Mouse (Mus musculus): ENCODE measurements at regions not wholly inside any gene's neighbourhood (a gene's known extent, or its start where the extent isn't known, plus 50 kb on each side); places are given as distances from the start of the nearest gene placed in this dataset.
"Not testable (repeated sequence)": the region's sequence is repeated elsewhere in the genome, so short reads cannot be mapped to it uniquely, and the experiment has no call there.

DNA sequence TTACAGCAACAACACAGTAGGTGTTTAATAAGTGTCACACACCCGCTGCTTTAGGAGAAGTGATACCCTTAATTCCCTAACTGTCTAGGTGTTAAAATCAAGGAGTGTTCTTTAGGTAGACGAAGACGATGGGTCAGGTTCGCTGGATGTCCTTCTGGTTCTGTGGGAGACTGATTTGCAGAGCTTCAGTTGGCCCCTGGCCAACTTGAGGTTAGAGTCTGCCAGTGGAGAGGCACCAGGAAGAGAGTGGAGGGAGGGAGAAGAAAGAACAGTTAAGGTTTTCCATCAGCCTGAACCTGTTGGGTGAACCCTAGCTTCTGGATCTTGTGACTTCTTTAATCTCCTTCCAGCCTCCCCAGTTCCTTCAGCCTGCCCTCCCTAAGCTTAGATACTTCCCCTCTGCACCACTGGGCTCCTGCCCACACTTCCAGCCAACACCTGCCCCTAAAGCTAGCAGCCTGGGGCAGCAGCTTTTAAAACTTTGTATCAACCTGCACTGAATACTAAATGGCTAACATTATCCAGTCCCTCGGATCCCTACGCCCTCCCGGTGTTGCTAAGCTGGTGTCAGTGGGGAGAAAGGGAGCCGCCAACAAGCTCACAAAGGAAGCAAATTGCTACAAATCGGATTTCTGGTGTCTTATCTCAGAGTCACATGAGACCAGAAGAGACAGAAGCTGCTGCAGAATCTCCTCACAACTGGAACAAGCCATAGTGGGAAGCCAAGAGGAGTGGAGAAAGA, 62.1 kb upstream of the Adgrl1 start:
- peak; percentile 62 for DNase-seq (ENCODE audit: low spot score)

DNA sequence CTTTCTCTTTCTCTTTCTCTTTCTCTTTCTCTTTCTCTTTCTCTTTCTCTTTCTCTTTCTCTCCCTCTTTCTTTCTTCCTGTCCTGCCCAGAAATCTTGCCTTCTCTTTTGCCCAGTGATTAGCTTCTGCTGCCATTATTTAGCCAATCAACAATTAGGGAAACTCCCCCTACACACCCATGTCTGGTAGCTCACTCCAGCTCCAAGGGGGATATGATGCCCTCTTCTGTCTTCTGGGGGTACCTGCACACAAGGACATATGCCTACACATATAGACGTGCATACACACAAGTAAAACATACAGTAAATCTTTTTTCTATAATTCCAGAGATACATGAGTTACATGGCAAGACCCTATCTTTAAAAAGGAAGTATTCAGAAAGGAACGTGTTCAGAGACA, 70.1 kb upstream of the Adgrl1 start:
- DNase-seq (ENCODE audit: low spot score): no peak

GRCm38 (mm10) chr8:83824925-83825680, 74.8 kb upstream of the Adgrl1 start:
- no peak for DNase-seq (ENCODE audit: low spot score)

DNA sequence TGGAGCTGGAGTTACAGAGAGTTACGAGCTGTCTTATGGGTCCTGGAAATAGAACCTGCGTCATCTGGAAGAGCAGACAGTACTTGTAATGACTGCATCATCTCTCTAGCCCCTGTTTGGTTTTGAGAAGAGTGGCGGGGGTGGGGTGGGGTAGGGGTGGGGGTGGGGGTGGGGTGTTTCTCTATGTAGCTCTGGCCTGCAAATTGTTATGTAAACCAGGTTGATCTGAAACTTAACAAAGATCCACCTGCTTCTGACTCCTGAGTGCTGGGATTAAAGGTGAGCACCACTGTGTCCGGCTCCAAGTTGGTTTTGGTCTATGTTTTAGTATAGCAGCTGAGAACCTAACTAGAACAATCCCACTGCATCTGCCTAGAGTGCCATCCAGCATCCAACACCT, 78.0 kb upstream of the Adgre5 start:
- no peak for DNase-seq (ENCODE audit: low spot score)

- no peak for DNase-seq (ENCODE audit: low spot score)
Measured at GRCm38 (mm10) chr8:83810651-83811050, 69.5 kb upstream of the Adgre5 start.

GRCm38 (mm10) chr8:83805612-83806011, 64.5 kb upstream of the Adgre5 start:
- DNase-seq (ENCODE audit: low spot score): no peak

- not testable (repeated sequence) for DNase-seq (ENCODE audit: low spot score)
Measured at GRCm38 (mm10) chr8:83803312-83803711, 62.2 kb upstream of the Adgre5 start.

GRCm38 (mm10) chr8:83802506-83802905, 61.4 kb upstream of the Adgre5 start:
- no peak for DNase-seq (ENCODE audit: low spot score)

DNA sequence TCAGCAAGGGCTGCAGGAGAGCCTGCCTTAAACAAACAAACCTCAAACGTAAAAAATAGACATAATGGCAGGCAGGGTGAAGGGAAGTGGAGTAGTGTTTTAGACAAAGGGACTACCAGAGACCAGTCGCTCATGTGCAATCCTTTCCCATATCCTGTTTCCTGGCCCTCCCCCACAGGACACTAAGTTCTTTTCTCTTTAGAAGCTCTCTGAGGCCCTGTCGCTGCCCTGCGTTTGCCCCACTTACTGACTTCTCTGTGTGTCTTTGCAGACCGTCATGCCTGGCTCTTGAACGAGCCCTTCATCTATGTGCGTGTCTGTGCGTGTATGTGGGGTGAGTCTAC, 58.5 kb upstream of the Adgre5 start:
- no peak for DNase-seq (ENCODE audit: low spot score)

GRCm38 (mm10) chr8:83798881-83799606, 57.9 kb upstream of the Adgre5 start:
- no peak for DNase-seq (ENCODE audit: low spot score)

DNA sequence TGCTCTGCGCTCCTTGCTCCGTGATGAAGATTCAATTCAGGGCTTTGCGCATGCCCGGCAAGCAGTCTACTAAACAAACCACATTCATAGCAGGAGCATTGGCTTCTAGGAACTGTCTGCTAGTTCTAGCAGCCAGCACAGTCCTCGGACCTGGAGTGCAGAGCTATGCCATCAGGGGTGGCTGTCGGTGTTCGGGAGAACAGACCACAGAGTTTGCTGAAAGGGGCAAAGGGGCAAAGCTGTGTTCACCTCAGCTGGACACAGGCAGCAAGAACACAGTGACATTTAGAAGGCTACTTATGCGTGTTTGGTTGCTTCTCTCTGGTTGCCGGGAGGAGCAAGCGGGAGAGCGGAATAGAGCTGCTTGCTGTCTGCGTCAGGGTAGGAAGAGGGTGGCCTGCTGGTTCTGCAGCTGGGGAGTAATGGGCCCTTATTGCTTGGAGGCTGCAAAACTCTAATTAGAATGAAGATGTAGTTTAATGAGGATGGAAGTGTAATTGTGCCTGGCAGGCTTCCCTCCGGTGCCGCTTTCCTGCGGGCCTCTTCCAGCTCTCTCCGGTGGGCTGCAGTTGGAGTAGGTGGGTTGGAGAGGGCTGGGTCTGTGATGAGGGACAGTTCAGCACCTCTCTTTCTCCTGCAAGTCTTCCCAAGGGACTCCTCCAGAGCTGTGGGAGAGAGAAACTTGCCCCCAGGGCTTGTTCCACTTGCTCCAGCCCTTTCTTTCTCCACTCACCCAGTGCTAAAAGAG, 52.5 kb upstream of the Adgre5 start:
- DNase-seq (ENCODE audit: low spot score): no peak
